Mouse (Mus musculus): Measurements from ENCODE around the gene Sema4a.

Sema4a gene

DNA sequence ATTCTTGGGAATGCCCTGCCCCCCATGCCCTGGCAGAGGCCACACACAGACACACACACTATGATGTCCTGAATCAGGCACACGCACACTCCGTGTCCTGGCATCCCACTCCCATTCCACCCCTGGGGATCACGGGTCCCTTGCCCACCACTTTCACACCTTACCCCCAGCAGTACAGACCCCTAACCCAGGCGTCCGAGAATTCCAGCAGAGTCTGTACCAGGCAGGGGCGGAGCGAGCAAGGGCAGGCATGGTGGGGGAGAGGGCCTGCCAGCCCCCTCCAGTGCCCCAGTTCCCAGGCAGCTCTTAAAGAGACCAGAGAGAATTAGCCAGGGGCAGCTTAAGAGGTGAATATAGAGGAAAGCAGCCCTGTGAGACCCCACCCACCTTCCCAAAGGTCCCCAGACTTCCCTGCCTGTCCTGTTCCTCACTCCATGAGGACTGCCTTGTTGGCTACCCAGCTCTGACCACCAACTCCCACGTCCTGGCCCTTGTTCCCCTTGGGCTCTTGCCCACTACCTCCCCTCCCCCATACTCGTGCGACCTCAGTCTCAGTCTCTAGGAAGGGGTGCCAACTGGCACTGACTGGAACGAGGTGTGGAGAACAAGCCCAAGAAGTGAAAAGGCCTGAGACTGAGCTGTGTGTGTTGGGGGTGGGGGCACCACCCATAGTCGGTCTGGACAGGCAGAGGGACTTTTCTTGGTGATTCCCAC lies at the start of gene Sema4a:
TSS of gene Sema4a (minus strand) at position 200 of the 714 bp plus-strand sequence.
- no peak for DNase-seq (ENCODE audit: low spot score)

DNA sequence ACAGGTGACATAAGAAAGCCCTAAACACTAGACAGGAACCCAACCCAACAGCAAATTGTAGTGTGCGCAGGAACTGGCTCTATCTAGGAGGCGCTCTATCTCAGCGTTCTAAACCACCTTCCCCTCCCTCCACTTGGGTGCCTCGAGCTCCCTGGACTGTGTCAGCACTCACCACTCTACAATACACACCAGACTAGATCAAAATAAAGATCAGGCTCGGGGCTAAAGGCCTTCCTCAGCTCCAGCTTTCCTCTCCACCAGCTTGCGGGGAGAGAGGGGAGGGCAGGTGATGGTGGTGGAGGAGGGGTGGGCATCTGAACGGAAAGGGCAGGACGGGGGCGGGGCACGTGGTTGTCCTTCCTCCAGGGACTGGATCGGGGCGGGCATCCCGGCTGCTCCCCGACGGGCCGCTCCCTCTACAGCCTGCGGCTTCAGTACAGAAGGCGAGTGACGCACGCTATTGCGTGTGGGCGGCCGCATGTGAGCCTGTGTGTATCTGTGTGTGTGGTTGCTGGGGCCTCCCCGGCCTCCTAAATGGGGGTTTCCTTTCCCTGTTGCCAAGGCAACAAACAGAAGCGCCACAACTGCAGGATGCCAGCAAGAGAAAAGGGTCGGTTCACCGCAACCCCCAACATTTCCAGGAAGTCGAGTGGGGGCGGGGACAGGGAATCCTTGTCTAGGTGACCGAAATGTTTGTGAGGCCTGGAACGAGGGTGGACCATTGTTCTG lies 48.9 kb upstream of the Sema4a start, which contains the start of gene Lmna:
TSS of gene Lmna (minus strand) at position 265 of the 729 bp plus-strand sequence.
- DNase-seq (ENCODE audit: low spot score), result peak; percentile 95

DNA sequence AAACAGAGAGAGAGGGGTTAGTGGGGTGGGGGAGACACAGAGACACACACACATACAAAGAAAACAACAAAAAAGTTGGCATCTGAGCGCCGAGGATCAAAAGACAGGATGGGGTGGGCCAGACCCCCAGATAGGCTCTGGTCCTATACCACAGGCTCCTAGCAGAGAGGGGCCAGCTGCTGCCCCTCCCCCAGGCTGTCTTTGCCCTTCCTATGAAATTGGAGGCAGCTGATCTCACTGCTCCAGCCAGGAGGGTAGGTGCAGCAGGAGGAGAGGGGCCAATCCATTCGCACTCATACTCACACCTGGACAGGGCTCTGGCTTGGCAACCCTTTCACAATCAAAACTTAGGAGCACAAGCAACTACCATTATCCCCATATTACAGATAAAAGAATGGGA lies 48.3 kb upstream of the Sema4a start:
- no peak for DNase-seq (ENCODE audit: low spot score)

DNA sequence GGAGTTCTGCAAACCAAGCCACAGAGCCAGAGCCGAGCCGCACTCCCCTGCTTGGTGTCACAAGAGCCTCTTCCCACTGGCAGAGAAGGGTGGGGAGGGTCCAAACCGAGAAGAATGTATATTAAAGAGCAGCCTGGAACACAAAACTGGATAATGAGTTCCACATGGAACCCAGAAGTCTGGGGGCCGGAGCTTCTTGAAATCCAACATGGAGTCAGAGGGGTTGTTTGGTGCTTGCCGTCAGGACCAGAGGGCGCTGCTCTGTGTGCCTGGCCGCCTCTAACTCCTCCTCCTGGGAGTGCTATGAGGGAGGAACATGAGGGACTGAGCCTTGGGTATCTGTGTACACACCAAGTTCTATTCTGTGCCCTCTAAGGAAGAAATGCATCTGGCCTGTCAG lies 44.8 kb upstream of the Sema4a start:
- no peak for DNase-seq (ENCODE audit: low spot score)

DNA sequence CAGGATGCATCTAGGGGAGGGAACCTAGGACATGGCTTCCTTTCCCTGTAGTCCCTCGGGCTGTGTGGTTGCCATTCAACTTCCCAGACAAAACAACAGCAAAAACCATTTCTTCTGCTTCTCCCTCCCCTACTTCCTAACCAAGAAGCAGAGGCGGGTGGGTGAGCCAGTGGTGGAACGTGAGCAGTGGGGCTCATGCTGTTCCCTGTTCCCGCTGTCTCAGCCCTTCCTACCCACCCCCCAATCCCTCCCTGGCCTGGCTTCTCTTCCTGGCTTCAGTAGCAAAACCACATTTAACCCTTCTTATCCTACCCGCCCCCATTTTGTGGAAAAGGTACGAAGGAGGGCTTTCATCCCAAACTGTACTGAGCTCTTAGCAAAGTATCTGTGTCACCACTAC lies 44.1 kb upstream of the Sema4a start:
- no peak for DNase-seq (ENCODE audit: low spot score)

DNA sequence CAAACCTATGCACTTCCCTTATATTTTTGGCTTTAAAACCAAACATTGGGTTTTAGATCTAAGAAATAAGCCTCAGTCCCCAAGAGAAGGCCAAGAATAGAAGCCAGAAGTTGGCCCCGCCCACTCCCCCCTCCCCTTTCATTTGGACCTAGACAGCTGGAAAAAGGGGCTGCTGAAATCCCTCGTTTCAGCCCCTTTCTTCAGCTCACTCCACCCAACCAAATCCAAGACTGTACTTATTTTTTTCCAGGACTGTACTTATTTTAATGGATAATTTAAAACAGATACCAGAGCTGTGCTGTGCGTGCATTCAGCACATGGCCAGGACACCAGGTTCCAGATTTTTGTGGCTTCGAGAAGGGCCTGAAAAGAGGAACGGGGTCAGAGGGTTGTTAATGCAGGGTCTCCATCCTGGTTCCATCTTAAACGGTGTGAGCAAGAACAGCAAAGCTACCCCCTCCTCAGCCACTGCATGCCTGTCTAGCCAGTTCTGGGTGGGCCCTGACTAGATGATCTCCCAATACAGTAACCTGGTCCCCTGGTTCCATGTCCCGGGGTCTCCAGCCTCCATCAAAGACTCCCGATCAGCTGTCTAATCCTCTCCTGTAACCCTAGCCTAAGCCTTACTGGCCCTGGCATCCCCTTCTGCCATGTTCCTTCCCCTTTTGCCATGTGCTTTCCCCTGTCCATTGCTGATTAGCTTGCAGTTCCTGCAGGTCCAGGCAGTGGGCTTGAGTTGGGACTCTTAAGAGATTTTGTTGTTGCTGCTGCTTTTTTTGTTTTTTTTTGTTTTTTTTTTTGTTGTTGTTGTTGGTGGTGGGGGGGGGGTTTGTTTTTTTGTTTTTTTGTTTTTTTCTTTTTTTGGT lies 43.1 kb upstream of the Sema4a start:
- no peak for DNase-seq (ENCODE audit: low spot score)

DNA sequence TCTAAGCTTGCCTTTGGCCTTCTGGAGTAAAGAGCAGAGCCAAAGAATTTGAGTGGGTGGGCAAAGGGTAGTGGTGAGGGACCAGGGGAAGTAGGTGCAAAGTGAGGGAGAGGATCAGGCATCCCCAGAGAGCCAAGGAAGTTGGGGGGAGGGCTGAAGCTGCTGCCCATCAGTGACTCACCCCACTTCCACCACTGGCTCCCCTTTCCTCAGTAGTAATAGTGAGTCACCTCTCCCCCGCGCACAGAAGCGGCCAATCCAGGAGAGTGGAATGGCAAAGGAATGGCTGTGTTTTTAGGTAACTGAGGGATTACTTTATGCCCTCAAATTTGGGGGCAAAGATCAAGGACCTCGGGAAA lies 42.5 kb upstream of the Sema4a start:
- no peak for DNase-seq (ENCODE audit: low spot score)

DNA sequence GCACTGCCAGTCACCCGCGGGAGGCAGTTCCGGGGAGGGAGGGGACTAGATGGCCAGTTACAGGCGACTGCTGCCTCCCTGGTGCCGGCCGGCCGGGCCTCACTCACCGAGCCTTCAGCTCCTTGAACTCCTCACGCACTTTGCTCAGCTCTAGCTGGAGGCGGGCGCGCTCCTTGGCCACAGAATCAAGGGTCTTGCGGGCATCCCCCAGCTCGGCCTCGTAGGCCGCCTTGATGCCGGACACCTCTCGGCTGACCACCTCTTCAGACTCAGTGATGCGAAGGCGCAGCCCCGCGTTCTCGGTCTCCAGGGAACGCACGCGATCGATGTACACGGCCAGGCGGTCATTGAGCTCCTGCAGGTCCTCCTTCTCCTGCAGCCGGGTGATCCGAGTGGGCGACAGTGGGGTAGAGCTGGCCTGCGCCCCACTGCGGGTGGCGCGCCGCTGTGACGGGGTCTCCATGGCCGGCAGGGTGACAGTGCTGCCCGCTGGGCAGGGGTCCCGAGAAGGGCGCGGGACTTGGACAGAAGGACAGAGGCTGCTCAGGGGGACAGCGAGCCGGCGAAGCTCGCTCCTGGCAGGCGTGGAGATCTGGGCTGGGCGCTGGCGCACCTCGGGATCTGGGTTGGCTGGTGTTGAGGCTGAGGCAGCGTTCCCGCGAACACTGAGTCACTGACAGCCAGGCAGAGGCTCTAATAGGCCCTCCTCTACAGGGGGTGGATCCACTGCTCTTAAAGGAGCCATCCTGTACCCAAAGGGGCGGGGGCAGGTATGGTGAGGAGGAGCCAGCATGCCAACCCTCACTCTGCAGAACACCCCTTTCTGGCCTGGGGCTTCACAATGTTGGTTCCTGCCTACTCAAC lies 41.9 kb upstream of the Sema4a start:
- peak; percentile 85 for DNase-seq (ENCODE audit: low spot score)

DNA sequence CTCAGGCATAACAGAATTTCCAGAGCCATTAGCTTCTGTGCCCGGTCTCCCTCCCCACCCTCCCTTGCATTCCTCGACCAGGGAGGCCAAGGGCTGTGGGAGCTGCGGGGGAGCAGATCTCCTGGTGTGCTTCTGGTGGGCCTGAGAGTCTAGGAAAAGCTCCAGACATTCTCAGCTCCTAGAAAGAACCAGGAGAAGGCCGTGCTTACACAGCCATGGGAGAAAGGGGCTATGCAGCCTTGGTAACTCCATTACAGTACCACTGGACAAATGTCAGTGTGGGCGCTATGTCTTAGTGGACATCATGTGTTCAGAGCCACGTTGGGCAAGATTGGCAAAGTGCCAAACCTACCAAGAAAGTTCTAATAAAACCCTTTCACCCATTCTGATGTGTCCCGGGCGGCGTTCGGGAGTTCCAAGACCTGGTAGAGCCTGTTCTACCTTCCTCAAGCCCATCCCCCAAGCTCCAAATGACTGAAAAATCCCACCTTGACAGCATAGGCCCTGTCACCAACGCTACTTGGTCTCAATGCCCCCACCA lies 41.1 kb upstream of the Sema4a start:
- no peak for DNase-seq (ENCODE audit: low spot score)

DNA sequence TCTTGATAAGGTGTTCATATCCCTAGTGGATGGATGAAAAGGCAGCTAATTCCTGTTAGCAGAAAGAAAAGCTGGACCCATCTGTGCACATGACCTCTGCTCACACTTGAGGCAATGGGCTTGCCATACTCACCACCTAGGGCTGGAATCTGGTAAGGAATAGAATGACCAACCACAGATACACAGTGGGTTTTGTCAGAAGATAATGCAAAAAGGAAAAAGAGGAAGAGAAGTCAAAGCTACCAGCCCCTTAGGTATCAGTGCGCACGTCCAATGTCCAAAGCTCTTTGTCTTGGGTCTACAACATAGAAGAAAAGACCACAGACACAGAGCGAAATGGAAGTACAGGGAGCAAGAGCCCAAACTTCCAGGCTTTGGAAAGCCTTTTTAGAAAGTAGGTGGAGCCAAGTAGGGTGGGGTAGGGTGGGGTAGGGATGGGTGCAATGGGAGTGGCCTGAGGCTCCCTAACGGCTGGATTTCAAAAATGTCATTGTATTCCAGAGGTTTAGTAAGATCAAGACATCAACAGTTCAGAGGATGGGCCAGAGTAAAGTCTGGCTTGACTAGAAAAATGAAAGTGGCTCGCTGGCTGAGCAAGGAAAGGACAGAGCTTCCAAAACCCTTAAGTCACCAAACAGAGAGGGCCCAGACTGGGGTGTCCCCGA lies 40.5 kb upstream of the Sema4a start:
- DNase-seq (ENCODE audit: low spot score), result no peak

DNA sequence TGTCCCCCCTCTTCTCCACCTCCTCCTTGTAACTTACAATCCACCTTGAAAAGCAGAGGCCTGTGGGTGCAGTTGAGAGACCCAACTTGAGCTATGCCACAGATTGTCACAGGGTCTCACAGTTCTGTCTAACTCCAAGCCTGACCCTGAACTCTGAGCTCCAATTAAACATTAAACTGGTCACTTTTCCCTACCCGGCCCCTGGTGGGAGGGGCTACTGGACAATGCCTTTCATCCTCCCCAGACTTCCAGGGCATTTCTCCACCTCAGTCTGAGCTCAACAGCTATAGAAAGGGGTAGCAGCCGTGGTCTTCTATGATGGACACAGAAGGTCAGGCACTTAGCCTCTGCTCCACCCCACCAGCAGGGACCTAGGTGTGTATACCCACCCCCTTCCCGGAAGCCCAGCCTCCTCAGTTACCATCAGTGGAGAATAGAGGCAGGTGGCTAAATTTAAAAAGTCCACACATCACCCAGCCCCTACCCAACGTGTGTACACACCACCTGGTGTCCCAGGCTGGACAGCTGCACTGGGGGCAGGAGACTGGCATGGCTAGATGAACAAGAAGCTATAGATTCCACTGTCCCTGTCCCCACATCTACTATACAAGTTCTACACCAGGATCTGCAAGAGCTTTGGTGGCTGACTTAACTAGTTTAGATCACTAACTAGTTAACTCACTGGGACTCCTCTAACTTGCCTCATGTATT lies 39.8 kb upstream of the Sema4a start:
- peak; percentile 85 for DNase-seq (ENCODE audit: low spot score)

DNA sequence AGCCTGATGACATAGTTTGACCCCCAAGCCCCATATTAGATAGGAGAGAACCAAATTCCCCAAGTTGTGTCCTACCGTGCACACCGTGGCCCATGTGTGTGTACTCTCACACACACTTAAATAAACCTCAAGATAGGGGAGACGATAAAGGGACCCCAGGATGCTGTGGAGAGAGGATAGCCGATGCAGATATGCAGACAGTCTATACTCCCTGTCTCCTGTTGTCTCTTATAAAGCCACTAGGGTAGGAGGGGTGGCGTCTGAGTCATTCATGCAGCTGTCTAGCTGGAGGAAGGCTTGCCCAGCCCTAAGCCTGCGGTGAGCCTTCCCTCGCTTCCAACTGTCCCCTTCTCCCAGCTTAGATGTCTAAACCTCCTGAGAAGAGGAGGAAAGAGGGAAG lies 39.1 kb upstream of the Sema4a start:
- DNase-seq (ENCODE audit: low spot score), result no peak

DNA sequence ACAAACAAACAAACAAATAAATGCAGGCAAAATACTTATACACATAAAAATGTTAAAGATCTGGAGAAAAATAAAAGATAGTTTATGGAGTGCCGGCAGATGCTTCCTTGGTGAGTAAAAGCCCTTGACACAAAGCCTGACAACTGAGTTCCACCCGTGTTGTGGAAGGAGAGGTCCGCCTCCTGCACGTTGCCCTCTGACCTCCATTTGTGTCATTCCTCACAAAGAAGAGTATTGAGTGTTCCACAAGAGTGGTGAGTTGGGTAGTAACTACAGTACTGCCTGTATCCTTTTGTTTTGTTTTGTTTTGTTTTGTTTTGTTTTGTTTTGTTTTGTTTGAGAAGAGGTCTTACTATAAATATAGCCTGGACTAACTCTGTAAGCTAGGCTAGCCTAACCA lies 38.6 kb upstream of the Sema4a start:
- no peak for DNase-seq (ENCODE audit: low spot score)

DNA sequence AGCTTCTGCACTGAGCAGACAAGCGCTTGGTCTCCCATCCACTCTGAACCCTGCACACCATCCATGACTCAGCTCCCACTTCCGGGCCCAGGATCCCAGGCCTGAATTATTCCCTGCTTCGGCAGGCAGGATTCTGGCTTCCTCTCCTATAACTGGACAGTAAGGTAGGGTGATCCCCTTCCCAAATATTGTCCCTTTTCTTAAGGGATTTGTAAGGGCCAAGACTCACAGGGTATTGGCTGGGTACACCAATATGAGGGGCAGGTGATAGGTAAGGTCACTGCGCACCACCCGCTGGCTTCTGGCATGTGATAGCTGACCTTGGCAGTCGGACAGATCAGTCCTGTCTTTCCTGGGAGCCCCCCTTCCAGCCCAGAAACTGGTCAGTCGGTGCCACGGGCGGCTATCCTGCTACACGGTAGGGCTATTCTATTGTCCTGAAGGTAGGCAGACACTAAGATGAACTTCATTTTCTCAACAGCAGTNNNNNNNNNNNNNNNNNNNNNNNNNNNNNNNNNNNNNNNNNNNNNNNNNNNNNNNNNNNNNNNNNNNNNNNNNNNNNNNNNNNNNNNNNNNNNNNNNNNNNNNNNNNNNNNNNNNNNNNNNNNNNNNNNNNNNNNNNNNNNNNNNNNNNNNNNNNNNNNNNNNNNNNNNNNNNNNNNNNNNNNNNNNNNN lies 34.9 kb upstream of the Sema4a start:
- no peak for DNase-seq (ENCODE audit: low spot score)

DNA sequence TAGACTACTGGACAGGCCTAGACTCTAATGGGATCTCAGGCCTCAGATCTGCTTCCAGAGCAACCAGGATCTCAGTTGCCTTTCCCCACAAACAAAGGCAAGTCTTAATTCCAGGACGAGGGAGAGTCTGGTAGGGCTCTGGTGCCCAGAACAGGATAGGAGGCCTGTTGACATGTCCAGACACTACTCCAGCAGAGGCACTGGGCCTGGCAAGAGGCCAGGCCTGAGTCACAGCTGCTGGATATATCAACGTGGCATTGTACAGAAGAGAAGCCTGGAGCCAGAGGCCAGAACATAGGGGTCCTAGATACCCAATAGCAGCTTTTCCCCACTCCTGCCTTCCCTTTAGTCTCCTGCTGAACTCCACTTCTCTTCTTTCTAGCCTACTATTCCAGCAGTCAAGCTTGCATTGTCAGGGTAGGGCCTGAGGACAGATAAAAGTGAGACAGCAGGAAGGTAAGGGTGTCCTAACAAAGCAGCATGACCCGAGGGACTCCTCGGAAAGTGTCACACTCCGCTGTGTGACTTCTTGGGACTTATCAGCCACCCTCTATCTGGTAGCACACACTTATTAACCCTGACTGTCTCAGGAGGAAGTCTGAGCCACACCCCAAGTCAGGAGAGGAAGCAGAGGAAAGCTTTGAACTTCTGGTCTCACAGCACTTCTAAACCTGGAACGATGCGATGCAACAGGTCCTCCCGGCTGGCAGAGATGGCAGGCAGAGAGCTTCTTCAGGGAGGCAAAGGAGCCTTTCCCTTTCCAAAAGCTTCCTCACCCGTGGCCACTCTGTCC lies 34.0 kb upstream of the Sema4a start:
- peak; percentile 50 for DNase-seq (ENCODE audit: low spot score)

DNA sequence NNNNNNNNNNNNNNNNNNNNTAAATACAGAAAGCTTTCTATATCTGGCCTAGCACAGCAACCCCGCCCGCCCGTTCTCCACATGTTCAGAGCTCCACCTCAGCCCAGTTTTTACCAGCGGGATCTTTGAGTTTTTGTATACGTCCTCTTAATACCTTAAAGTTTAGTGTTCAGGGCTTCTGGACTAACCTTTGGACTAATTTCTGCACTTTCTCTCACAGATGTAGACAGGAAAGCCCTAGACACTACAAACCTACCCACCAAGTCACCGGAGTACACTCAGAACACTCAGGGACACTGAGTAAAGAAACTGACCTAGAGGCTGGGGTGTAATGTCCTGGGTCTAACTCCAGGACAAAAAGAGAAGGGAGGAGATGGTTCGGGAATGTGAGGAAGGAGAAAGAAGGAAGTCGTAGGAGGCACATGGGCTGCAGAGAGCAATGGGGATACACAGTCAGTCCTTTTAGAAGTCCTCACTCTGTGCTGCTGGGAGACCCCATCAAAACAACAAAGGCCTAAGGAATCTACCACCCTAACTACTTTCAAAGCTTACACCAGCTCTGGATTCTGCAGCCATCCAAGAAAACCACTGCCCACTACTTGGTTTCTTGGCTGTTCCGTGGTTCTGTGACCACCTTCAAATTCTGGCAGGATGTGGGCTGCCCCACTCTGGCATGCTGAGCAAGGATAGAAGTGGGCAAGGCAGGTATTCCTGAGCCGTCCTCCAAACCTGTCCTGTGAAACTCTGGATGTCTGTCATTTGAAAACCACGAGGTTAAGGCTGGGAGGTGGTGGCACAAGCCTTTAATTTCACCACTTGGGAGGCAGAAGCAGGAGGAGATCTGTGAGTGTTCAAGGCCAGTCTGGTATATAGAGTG lies 33.0 kb upstream of the Sema4a start:
- DNase-seq (ENCODE audit: low spot score), result no peak

DNA sequence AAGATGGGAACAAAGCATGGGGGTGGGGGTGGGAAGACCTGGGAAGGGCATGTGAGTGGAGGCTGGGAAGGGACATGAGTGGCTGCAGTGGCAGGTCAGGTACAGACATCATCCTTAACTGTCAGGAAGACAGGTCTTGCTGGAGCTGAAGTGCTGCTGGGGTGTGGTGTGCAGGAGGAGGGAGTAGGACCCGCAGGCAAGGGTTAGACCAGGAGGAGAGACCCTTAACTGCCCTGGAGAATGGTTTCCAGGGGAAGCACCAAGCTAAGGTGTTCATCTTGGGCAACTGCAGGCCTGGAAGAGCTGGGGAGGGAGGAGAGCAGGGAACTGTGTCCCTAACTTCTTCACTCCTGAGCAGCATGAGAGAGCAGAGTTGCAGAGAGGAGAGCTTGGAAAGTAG lies 26.4 kb upstream of the Sema4a start:
- DNase-seq (ENCODE audit: low spot score), result no peak

DNA sequence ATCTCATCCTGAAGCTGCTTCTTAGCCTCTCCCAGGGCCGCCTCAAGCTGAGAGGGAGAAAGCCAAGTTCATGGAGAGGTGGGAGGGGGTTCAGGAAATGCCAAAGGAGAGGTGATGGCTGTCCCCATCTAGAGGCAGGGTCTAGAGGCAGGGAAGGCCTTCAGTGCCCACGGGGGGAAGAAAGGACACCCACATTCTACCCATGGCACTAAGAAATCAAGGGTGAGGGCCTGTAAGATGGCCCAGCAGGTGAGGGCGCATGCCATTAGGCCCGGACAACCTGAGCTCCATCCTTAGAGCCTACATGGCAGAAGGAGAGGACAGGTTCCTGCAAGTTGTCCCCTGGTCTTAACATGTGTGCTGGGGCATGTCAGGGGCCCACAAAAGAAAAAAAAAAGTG lies 25.9 kb upstream of the Sema4a start:
- DNase-seq (ENCODE audit: low spot score), result no peak

Data from yolk sac, embryonic 10.5 days (tissue).